Mouse (Mus musculus) liver, postnatal 0 days (tissue): ENCODE results near the gene Sptbn2.

Source experiments
- CTCF ChIP-seq: sonication (generic); IDR thresholded peaks from 2 replicates; pipeline ENCODE4 v1.5.1; 2016; ENCODE audit warnings: antibody characterized with exemption, low read depth
- EP300 ChIP-seq: IDR thresholded peaks from 2 replicates; pipeline ENCODE4 v1.6.1; 2016; ENCODE audit warnings: antibody characterized with exemption, low read depth, mild to moderate bottlenecking

DNA sequence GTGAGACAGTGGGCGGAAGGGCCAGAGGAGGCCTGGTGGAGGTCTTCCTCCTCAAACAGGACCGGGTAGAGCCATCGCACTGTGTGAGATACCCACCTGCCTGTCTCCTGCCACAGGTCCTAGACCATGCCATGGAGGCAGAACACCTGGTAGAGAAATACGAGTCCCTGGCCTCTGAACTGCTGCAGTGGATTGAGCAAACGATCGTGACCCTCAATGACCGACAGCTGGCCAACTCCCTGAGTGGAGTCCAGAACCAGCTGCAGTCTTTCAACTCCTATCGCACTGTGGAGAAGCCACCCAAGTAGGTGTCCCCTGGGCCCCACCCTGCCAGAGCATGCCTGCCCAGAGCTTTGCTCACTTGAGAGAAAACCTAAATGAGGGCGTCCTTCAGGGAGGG, 18.2 kb downstream of the Sptbn2 start:
- TF ChIP-seq CTCF = no peak
- no peak for TF ChIP-seq EP300
